Mouse (Mus musculus) E14TG2a.4 (cell line): ENCODE measurements around the gene Abr.

Experiments
- CTCF ChIP-seq: conservative IDR thresholded peaks from 2 replicates; pipeline ENCODE4 v1.5.1; 2014; ENCODE audit warnings: low read length
- NANOG ChIP-seq: IDR thresholded peaks from 2 replicates; pipeline ENCODE4 v1.6.1; 2014; ENCODE audit warnings: borderline replicate concordance, low read length, mixed read lengths
- POU5F1 ChIP-seq: IDR thresholded peaks from 2 replicates; pipeline ENCODE4 v1.6.1; 2014; ENCODE audit warnings: low read length, borderline replicate concordance

- no peak for TF ChIP-seq CTCF
- TF ChIP-seq POU5F1, result no peak
- no peak for TF ChIP-seq NANOG
Measured at GRCm38 (mm10) chr11:76374491-76375185, 247.5 kb downstream of the Abr start.
